Mouse (Mus musculus) common myeloid progenitor, adult 5-6 weeks (primary cell): ENCODE measurements around the gene Gtpbp6. TPM values are rescaled to one million over a fixed set of nuclear protein-coding genes. Genes with fewer than 3 reads are reported as not detected.
A peak's percentile ranks its signal among the peaks of the same experiment; 100 is the strongest.
"Not testable (repeated sequence)": the region's sequence is repeated elsewhere in the genome, so short reads cannot be mapped to it uniquely, and the experiment has no call there.

Source experiments
- ATAC-seq: replicated peaks from 2 replicates; pipeline ENCODE4 v1.8.0; 2016; ENCODE audit warnings: low read depth, mild to moderate bottlenecking, moderate TSS enrichment, inconsistent platforms; ENCODE audit not compliant: poor library complexity, severe bottlenecking
- total RNA-seq: library from RNA; stranded (forward); fragments of 200-1000, 187-1606 nt; gene quantifications from 2 replicates; pipeline ENCODE4 v1.2.3, GENCODE M21; 2017

Gtpbp6 gene
- total RNA-seq, 1 experiment from 2014 or later: 15.7 TPM

DNA sequence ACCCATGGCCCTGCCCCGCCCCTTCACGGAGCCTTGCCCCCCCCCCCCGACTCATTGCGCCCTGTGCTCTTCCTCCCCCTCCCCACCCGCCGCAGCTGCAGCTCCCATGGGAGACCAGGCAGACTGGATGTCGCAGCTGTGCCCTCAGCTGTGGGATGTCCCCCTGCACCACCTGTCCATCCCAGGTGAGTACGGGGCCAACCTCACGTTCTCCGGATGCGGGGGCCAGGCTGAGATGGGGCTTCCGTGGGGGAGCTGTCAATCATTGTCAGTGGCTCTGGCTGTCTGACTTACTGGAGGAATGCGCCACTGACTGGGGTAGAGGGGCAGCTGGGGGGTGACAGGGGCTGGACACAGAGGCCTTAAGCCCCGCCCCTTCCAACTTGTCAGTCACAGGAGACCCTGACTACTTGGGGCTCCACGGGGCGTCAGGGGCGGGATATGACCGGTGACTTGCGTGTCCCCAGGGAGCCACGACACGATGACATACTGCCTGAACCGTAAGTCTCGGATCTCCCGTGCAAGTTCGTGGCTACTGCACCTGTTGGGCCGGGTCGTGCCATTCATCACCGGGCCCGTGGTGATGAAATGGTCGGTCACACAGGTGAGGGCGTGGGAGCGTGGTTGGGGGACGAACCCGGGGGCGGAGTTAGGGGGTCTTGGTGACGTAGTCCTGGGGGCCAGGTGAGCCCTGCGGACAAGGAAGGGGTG, 6.9 kb downstream of the Gtpbp6 start:
- peak; percentile 48 for ATAC-seq

DNA sequence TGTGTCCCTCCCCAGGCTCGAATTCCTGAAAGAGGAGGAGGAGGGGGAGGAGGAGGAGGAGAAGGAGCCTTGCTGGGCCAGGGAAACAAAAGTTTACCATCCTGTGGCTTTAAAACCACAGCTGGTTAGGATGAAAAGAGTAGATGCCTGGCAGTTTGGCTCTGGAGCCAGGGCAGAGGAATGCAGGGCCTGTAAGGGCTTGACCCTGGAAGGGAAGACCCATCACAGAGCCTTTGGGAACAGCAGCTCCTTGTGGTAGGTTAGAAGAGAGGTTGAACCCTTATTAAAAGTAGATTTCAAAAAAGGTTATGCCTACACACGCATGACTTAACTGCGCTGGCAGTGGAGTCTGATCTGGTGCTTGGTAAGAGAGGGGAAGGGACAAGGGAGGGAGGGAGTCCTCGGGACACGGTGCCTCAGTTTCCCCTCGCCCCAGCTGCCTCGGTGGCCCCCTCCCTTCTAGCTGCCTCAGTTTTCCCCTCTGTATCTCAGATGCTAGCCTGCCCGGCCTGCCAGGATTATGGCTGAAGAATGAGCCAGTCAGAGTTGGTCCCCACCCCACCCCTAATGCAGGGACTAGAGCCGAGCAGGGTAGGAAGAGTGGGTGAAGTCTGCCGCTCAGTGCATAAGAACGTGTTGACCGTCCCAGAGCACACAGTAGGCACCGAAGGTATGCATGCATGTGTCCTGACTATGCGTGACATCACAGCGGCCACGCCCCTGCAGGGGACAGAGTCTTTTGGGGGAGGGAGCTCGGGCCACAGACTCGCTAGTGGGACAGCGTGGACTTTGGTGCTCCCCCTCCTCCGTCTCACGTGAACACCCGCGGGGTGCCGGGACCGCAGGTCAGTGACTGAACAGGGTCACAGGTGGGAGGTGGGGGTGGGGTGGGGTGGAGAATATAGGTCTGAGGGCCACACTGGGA, 8.1 kb downstream of the Gtpbp6 start, which contains the start of gene Plcxd1:
Gene Plcxd1 (plus strand): TSS at position 314 of the 925 bp plus-strand sequence.
- ATAC-seq: 0 out of 2 replicates have a peak, but pooled peaks have one; percentile 7

DNA sequence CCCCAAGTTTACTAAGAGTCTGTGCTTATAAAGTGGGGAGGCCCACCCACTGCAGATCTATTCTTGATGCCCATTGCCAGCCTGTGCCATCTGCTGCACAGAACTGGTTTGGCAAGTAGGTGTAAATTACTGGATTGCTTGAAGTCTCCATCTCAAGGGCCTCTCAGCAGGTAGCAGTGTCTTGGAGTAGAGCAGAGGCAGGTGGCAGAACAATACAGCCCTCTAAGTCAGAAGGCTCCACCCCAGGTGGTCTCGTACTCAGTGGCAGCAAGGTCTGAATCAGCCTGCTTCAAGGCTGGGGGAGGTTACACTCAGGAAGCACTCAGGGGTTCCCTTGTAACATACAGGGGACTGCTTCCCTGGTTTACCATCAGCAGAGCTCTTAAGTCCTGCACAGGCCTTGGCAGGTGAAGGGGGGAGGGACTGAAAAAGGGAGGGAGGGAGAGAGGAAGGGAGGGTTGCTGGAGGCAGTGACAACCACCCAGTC, 9.0 kb downstream of the Gtpbp6 start:
- ATAC-seq: no peak

DNA sequence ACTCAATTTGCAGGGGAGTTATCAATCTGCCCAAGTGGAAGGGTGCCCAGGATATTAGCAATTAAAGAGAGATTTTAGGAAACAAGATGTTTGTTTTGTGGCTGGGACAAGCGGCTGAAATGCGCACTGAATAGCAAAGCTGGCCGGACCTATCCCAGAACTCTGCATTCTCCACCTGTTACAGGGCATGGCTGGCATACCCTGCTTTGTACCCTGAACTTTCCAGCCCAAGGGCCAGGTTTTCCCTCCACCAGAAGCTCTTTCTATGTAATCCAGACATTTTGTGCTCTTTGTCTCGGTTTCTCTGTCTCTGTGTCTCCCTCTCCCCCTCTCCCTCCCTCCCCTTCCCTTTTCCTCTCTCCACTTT, 13.2 kb downstream of the Gtpbp6 start:
- ATAC-seq: peak; percentile 33

DNA sequence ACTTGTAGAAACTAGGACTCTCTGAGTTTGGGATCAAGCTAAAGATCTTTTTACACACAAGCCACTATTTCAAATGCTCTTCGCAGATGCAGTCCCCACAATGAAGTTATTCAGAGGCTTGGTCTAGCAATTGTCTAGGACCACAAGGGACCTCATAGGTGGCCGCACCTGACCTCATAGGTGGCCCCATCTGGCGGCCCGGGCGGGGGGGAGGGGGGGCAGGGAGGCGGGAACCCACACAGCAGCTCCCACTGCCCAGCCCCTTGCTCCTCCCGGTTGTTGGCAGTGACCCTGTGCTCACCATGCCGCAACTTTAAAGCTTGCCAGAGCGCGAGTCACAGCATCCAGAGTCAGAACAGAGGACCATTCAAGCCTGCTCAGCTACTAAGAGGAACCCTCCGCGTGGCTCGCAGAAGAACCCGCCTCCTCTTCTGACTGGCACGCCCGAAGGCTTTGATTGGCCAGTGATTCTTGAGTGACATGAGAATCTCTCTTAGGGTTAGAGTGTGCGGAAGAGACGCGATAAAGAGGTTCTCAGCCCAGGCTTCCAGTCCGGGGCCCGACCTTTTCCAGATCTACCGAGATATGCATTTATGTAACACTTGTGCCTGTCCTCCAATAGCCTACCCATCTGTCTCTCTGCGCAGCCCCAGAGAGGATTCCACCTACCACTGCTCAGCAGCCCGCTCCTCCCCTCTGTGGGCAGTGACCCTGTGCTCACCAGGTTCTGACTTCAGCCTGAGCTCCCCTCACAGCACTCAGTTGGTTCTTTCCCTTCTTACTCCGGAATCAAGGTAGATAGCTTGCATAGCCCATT, 13.8 kb downstream of the Gtpbp6 start, which contains the start of gene Gm35315:
Gene Gm35315 (minus strand): TSS at position 391 of the 817 bp plus-strand sequence.
- peak; percentile 99 for ATAC-seq

DNA sequence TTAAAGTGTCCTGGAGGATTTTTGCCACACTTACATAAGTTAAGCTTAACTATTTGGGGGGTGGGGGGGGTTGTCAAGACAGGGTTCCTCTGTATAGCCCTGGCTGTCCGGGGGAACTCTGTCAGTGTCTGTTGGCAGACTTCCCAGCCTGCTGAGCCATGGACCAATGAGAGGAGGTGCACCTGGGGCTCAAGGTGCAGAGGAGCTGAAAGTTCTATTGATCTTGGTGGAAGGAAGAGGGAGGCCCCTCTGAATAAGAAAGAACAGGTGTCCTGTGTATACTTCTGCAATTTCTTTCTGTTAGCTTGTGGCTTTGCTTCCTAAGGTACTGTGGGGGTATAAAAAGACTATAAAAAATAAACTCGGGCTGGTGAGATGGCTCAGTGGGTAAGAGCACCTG, 16.5 kb downstream of the Gtpbp6 start:
- ATAC-seq: no peak

DNA sequence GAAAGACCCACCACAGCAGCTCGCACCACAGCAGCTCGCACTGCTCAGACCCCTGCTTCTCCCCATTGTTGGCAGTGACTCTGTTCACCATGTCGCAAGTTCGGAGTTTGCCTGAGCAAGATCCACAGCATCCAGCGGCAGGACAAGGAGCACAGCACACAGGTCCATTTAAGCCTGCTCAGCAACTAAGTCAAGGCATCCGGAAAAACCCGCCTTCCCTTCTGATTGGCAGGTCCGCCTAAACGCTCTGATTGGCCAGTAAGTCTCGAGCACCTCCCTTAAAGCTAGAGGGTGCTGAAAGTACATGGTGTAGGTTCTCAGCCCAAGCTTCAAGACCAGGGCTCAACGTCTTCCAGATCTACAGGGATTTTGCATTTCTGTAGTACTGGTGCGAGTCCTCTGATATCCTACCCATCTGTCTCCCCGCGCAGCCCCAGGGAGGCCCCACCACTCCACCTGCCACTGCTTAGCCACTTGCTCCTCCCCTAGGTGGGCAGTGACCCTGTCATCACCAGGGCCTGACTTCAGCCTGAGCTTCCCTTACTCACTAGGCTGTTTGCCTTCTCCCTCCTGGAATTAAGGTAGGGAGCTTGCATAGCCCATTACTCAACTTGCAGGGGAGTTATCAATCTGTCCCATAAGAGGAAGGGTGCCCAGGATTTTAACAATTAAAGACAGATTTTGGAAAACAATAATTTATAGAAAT, 21.7 kb downstream of the Gtpbp6 start:
- ATAC-seq: no peak

DNA sequence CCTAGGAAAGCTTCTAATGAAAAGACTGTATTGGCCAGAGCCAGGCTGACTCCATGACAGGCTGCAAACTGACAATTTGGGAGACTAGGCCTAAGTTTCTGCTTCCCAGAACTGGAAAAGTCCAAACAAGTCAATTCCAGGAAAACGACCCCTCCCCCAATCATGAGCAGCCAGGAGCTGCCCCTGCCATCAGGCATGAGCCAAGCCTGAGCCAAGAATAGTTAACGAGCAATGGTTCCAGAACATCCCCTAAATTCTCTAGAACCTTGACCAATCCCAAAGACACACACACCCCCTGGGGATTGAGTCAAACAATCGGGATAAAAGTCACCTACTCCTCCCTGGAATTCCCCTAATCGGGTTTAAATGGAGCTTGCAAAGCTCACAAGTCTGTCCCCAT, 25.0 kb downstream of the Gtpbp6 start:
- no peak for ATAC-seq

DNA sequence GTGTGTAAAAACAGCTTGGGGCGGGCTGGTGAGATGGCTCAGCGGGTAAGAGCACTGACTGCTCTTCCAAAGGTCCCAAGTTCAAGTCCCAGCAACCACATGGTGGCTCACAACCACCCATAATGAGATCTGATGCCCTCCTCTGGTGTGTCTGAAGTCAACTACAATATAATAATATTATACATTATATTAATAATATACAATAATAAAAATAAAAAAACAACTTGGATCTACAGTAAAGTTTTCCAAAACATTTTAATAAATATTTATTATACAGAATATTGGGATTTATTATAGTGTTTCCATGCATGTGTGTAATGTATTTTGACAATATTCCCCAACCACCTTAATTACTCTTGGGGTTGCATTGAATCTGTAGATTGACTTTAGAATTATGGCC, 35.6 kb downstream of the Gtpbp6 start, which contains the start of gene Gm17655:
Gene Gm17655 (minus strand): TSS at position 101 of the 400 bp plus-strand sequence.
- not testable (repeated sequence) for ATAC-seq

DNA sequence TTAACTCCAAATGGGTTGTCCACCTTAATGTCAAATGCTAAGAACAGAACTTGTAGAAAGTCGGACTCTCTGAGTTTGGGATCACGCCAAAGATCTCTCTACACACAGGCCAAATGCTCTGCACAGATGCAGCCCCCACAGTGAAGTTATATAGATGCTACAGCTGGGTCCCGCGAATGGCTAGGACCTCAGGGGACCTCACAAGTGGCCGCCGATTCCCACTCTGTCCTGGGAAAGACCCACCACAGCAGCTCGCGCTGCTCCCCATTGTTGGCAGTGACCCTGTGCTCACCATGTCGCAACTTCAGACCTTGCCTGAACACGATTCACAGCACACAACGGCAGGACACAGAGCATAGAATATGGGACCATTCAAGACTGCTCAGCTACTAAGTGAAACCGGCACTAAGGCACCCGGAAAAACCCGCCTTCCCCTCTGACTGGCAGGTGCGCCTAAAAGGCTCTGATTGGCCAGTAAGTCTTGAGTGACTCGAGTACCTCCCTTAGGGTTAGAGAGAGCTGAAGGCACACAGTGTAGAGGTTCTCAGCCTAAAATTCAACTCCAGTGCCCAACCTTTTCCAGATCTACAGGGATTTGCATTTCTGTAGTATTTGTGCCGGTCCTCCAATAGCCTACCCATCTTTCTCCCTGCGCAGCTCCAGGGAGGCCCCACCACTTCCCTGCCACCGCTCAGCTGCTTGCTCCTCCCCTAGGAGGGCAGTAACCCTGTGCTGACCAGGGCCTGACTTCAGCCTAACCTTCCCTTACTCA, 50.2 kb downstream of the Gtpbp6 start:
- ATAC-seq: peak; percentile 99

Other genes with a start within 250 kb of the Gtpbp6 start
- gene Gm15446, start 184.8 kb downstream of the Gtpbp6 start, total RNA-seq: 164 and 199 TPM in 2 replicates
- gene Zfp932, start 111.7 kb downstream of the Gtpbp6 start, total RNA-seq: 77.3 and 92.4 TPM in 2 replicates
- 4.0 and 10.4 TPM in 2 replicates for gene Gm17655, start 35.7 kb downstream of the Gtpbp6 start, total RNA-seq
- 3.0 and 4.6 TPM in 2 replicates for gene Gm35315, start 13.8 kb downstream of the Gtpbp6 start, total RNA-seq
- gene Plcxd1, start 8.2 kb downstream of the Gtpbp6 start, total RNA-seq: 0.05 TPM in 1 of 2 replicates, not detected in the other
- 11.7 and 16.1 TPM in 2 replicates for gene Zfp605, start 1.9 kb upstream of the Gtpbp6 start, total RNA-seq
- 46.9 and 66.0 TPM in 2 replicates for gene Chfr, start 27.6 kb upstream of the Gtpbp6 start, total RNA-seq
- 23.5 and 35.6 TPM in 2 replicates for gene Golga3, start 68.5 kb upstream of the Gtpbp6 start, total RNA-seq
- 55.2 and 75.7 TPM in 2 replicates for gene Ankle2, start 122.8 kb upstream of the Gtpbp6 start, total RNA-seq
- 32.5 and 36.6 TPM in 2 replicates for gene Pgam5, start 161.7 kb upstream of the Gtpbp6 start, total RNA-seq
- 6.2 and 8.7 TPM in 2 replicates for gene Pxmp2, start 178.0 kb upstream of the Gtpbp6 start, total RNA-seq
- 61.1 and 69.1 TPM in 2 replicates for gene Pole, start 178.1 kb upstream of the Gtpbp6 start, total RNA-seq
- 0.05 TPM in 1 of 2 replicates, not detected in the other for gene P2rx2, start 235.0 kb upstream of the Gtpbp6 start, total RNA-seq
- gene Lrcol1, start 236.5 kb upstream of the Gtpbp6 start, total RNA-seq: not detected in 2 replicates